Mouse (Mus musculus) CD4-positive, CD25-positive, alpha-beta regulatory T cell, adult 4 months (primary cell): Measurements from ENCODE around the gene Pja2. TPM values are rescaled to one million over a fixed set of nuclear protein-coding genes. Genes with fewer than 3 reads are reported as not detected.
"Not testable (repeated sequence)": the region's sequence is repeated elsewhere in the genome, so short reads cannot be mapped to it uniquely, and the experiment has no call there.

Experiments
- ATAC-seq: one replicate; pipeline ENCODE4 v1.8.0; 2017
- polyA plus RNA-seq, 2 experiments: library from polyadenylated mRNA; unstranded; fragments of 100-300 nt; shearing (Covaris generic); gene quantifications; one replicate each; pipeline ENCODE4 v1.2.1; 2017

Gene Pja2
- 10 to 100 TPM; 36.1 to 44.5 TPM for polyA plus RNA-seq

DNA sequence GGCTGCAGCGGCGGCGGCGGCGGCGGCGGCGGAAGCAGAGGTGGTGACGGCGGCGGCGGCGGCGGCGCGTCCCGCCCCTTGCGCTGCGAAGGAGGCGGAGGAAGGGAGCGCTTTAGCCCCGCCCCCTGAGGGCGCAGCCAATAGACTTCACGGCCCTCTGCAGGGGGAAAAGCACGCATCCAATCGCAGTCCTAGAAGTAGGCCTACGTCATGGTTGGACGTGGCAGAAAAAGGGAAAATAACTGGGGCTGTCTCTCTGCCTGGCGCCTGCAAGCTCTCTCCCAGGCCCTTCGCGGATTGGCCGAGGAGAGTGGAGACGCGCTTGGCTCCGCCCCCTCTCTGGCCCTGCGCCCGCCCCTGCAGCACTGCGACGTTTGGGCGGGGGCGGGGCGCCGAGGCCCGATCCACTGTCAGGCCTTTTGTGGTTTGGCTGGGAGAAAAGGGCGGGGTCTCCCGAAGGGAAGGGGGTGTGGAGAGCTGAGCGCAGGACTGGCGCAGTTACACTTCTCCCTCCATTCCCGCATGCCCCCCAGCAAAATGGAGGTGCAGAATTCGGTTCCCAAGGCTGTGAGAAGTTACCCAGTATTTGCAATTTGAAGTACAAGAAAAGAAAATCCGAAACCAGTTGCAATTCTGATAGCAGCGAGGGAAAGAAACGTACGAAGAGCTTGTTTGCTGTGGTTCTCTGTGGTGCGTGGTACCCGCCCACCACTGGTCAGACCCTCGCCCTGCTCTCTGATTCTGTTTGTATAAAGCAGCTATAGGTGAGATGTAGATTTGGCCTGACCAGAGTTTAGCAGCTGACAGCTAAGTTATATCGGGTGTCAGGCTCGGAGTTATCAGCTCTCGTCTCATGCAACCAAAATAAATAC is at the start of gene Pja2:
Gene Pja2 (minus strand): TSS at position 19 of the 872 bp plus-strand sequence.
- peak; percentile 91 for ATAC-seq

- ATAC-seq: peak; percentile 91
These were observed 43.6 kb upstream of the Pja2 start for GRCm38 (mm10) chr17:64375327-64375726.

DNA sequence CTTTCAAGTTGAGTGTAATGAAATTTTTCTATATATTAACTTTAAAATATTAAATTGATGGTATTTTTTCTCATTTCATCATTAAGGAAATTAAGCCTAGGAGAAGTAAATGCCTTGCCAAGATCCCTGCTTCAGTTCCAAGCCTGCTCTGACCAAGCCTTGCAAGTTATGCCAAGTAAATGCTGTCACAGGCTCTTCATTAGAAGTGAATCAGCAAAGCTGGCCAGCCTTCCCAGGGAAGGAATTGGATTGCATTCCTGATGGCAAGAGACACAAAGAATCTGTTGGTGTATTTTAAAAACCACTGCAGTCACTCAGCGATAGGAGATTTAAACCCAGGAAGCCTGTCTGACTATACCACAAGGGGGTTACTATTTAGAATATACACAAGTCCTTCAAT is 32.0 kb upstream of the Pja2 start:
- ATAC-seq: no peak

GRCm38 (mm10) chr17:64362570-64362969 is 30.9 kb upstream of the Pja2 start:
- ATAC-seq: no peak

DNA sequence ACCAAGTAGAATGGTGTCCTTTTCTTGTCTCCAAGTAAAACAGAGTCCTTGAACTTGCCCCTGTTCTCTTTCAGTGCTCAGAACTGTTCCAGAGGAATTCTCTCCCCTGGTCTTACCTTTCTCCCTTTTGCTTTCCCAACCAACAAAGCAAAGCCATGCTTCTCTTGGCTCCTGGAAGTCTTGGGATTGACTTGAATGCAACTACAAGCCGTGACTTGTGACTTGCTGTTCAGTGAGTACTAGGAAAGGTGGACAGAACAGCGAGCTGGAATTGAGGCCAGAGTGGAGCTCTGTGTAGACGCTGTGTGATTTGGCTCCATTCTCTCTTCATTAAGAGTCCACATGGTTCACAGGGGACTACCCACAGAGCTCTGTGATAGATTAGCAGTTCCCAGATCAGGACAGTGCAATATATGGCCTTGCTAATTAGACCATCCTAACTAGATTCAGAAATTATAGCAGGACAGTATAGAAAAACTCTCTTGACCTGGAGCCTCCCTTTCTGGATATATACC is 30.3 kb upstream of the Pja2 start:
- ATAC-seq: no peak

- no peak for ATAC-seq
These were observed 22.2 kb upstream of the Pja2 start for GRCm38 (mm10) chr17:64353940-64354339.

DNA sequence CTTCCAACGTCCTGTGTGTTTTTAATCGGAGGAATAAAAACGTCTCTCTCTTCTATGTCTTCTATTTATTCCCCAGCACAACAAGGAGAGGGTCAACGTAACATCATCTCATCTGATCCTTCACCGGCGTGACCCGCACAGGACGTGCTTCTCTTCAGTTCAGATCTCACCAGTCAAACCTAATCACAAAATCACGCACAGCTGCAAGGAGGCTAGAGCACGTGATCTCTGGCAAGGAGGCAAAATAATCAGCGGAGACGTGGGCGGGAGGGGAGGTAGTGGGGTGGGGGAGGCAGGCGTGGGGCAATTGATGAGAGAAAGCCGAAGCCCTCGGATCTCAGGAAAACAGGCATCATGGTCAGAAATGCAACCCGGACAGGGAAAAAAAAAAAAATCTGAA is 14.4 kb upstream of the Pja2 start:
- no peak for ATAC-seq

- no peak for ATAC-seq
These were observed 13.0 kb upstream of the Pja2 start for GRCm38 (mm10) chr17:64344576-64345172.

- ATAC-seq: peak; percentile 71
These were observed 10.0 kb upstream of the Pja2 start for GRCm38 (mm10) chr17:64341698-64342097.

- no peak for ATAC-seq
These were observed 8.0 kb upstream of the Pja2 start for GRCm38 (mm10) chr17:64339752-64340151.

- ATAC-seq: no peak
These were observed 5.5 kb upstream of the Pja2 start for GRCm38 (mm10) chr17:64337220-64337619.

DNA sequence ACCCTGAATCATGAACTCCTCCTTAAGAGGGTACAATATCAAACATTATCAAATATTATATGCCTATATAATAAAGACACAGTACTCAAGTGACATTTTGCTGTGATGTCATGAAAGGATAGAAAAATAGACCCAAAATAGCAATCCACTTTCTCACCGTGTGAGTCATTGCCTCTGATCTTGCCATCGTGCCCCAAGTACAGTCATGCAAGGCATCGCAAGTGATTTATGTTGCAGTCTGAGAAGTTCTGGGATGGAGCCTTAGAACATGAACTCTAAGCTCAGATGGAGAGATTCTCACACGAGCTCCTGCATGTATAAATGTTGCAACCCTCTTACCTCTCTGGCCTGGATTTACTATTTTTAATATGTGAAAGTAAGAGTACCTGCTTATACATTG is 2.2 kb upstream of the Pja2 start:
- no peak for ATAC-seq

DNA sequence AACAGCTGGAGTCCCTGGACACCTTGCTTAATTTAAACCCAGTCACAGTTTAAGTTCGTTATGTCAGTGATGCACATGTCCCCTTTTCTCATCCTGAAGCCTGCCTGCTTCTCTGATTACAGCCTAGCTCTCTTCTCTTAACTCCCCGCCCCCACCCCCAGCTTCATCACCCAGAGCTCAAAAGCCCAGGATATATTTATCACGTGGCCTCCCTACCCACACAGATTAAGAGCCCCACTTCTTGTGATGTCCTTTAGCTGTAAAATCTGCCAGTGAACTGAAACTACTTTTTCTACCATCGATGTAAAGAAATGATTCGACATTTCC is 1.0 kb upstream of the Pja2 start:
- peak; percentile 12 for ATAC-seq

GRCm38 (mm10) chr17:64331291-64331897 is 322 bp downstream of the Pja2 start:
- peak; percentile 0 for ATAC-seq

DNA sequence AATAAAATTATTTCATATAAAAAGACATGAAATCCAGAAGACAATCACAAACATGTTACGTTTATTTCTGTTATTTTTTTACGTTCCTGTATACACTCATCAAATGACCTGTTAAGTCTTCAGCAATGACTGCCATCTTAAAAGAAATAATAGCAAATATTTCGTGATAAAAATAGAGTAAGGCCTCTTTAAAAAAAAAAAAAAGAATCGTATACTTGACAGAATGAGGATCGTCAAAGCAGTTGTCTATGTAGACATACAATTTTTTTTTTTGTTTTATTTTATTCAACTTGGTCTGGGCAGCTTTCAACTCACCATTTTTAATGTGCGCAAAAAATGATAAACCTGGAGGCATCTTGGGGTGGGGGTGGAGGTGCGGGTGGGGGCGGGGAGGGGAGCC is 831 bp downstream of the Pja2 start:
- no peak for ATAC-seq

GRCm38 (mm10) chr17:64324556-64324955 is 7.2 kb downstream of the Pja2 start:
- ATAC-seq: no peak

- no peak for ATAC-seq
These were observed 16.3 kb downstream of the Pja2 start for GRCm38 (mm10) chr17:64315428-64315827.

GRCm38 (mm10) chr17:64314523-64314922 is 17.2 kb downstream of the Pja2 start:
- not testable (repeated sequence) for ATAC-seq

DNA sequence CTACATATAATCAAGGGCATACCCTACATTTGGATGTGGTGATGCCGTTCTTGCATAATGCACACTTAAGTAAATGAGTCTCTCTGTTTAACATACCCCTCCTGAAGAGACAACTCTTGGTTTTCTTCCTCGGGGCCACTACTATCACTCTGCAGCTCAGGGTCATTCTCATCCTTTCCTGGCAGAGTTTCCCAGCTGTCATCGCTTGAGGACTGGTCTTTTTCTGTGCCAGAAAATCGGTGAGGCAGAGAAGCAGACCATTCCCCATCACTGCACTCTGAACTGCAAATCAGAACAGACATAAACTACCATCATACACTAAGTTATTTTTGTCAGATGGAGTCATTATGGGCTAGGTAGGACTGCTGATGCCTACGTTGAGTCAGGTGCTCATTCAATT is 34.1 kb downstream of the Pja2 start:
- no peak for ATAC-seq

DNA sequence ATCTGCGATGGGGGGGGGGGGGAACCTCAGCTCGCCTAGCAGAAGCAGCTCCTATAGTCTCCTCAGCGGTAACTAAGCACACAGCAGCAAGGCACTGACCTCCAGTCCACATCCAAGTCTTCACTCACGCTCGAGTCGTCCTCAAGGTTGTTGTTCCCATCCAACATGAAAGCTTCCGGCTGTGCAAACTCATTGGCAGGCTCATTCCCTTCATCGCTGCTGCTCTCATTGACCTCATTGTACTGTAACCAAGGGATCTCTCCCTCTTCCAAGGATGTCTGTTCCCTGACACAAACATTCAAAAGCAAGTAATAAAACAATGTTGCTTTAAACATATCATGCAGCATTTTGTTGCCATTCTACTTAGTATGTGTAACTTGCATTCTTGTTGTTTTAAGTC is 39.0 kb downstream of the Pja2 start:
- ATAC-seq: no peak

GRCm38 (mm10) chr17:64289684-64290083 is 42.0 kb downstream of the Pja2 start:
- ATAC-seq: no peak

DNA sequence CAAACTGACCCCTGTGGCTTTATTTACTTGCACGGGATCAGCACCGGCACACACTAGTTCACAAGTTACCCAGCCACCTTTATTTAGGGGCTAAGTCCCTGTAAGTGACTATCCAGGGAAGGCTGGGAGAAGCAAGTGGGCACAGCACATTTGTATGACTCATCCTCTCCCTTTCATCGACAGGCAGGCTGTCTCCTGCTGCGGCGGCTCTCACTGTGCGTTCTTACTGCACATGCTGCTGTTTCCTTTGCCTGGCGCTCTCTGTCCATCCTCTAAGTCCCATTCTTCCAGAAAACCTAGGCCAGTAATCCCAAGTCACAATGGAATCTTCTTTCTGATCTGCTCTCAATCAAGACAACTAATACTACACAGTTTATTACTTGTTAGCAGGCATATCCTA is 43.7 kb downstream of the Pja2 start:
- no peak for ATAC-seq

- no peak for ATAC-seq
These were observed 44.9 kb downstream of the Pja2 start for GRCm38 (mm10) chr17:64286836-64287235.

DNA sequence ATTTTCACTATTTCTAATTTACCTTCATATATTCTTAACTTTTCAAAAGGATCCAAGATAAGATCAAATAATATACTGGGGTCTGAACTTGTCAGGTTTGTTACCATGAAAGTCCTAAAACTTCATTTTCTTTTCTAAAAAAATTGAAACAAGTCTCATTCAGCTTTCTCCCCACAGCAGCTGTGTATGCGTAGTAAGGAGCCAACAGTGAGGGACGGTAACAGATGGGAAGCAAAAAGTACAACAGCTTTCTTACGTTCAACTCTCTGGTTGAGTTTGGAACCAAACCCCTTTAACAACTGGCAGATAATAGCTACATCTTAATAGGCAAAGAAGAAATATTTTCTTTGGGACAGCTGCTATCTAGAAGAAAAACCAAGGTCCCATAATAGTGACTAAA is 50.3 kb downstream of the Pja2 start:
- not testable (repeated sequence) for ATAC-seq
